Mouse (Mus musculus) liver (tissue): ENCODE measurements around the gene Stpg1.

Source experiments
- DNase-seq: peaks from one replicate; pipeline ENCODE4 v3.0.0-alpha.2; 2020; ENCODE audit warnings: mixed read lengths

The Stpg1 gene

GRCm38 (mm10) chr4:135565400-135565799 is 70.8 kb downstream of the Stpg1 start:
- DNase-seq, result no peak

- DNase-seq, result no peak
Observed at GRCm38 (mm10) chr4:135567042-135567441, 72.5 kb downstream of the Stpg1 start.

- DNase-seq, result no peak
Observed at GRCm38 (mm10) chr4:135567484-135567883, 72.9 kb downstream of the Stpg1 start.

DNA sequence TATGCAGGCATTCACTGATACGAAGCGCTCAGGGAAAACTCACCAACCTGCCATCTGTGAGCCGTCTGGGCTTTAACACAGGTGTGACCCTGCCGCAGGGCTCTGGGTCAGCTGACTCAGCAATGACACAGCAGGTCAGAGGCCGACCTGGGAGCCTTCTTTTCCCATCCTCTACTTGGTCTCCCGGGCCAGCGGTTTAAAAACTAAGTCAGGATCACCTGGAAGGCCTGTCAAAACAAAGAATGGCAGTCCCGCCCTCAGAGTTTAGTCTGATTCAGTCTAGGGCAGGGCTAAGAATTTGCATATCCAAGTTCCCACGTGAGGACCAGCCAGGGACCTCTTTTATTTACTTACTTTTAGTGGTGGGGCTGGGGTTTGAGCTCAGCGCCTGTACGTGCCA is 74.6 kb downstream of the Stpg1 start:
- no peak for DNase-seq

DNA sequence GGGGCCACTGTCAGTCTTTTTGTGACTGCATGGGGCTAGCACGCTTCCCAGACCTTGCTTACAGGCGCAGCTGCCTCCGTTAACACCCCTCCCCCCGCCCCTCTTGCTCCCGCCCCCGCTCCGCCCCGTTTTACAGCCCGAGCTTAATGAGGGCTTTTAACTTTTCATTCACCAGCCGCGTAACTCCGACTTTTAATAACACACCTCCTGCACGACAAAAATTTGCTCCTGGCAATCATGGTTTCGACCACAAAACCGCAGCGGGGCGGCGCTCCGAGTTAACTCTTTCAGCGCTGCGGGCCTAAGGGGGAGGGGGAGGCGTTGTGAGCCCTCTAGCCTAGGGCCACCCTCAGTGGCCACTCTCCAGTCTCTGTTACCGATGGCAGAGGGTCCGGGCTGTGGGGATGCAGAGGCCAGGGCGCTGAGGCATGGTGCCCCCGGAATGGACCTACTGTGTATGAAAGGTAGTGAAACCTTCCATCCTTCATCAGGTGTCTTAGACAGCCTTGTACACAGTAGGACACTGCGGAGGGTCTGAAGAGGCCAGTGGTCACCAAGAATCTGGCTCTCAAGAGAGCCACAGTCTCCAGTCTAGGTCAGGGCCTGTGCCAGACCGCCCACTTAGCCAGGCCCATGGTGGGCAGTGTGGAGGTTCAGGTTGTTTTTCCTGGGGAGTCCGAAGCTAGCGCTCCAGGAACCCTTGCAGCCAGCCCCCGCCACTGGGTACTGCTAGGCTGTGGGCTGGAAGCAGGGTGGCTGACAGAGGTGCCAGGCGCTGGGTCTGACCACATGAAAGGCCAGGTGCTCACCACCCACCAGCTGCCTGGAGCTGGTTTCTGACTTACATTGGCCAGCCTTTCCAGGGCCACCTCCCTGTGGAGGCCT is 75.8 kb downstream of the Stpg1 start:
- DNase-seq, result peak; percentile 52

- no peak for DNase-seq
Observed at GRCm38 (mm10) chr4:135571037-135571550, 76.5 kb downstream of the Stpg1 start.

DNA sequence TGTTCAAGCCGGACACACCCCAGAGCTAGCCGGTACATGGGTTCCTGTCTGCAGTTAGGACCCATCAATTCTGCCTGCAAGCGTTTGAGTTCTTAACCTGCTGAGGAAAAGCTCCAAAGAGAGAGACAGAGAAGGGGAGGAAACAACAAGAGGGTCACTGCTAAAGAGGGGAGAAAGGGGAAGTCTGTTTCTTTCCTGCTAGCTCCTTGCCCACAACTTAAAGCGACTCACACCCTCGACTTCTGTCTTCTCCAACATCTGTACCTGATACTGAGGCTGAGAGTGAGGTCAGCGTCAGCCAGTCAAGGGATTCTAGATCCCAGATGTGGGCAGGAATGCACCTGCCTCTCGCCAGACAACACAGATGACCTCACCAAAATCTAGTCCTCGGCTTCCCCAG is 77.7 kb downstream of the Stpg1 start:
- no peak for DNase-seq

- DNase-seq, result peak; percentile 33
Observed at GRCm38 (mm10) chr4:135573251-135573808, 78.7 kb downstream of the Stpg1 start, which contains the start of gene Grhl3. TSS of gene Grhl3 (minus strand) at chr4:135573630.

DNA sequence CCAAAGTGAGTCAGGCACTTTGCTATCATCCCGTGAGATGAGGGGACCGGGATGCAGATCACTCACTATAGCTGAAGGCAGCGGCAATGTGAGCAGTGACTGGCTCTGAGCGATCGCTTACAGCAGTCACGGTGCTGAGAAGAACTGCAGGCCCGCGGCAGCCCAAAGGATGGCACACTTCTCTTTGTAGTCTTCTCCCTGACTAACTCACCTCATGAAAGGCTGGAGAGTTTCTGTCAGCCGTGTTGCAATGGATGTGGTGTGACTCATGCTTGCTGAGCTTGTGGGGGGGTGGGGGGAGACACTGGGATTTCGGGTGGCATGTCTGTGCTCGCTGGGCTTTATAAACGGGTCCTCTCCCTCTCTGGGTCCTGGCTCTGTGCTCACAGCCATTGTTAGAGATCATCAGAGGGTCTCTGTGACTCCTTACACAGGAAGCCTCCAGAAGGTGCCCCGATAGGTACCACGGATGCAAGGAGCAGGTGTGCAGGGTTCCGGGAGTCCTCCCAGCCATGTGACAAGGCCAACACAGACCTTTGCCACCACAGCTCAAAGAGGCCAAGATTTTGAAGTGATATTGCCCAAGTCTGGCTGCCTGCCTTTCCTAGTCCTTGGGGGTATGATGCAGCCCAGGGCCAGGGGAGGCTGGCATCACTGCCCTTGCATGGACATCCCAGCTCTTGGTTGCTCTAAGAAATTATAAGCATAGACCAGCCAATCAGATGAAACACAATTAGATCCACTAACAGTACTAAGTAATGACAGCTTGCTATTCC is 81.0 kb downstream of the Stpg1 start:
- DNase-seq, result no peak

DNA sequence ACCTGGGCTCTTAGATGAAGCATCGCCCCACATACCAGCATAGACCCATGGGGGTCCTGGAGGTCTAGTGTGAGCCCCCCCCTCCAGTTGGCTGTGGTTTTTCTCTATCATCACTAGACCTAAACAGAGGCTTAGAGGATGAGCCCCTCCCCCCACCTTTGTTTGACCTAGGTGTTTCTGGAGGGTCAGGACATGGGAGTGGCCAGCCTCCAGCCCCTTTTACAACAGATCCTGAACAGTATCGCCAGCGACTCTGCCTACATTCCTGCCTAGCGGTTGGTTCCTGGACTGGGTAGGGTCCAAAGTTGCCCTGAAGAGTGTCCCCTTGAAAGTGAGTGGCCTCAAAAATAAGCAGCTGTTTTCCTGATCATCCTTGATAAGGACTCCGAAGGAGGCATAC is 83.9 kb downstream of the Stpg1 start:
- DNase-seq, result no peak

DNA sequence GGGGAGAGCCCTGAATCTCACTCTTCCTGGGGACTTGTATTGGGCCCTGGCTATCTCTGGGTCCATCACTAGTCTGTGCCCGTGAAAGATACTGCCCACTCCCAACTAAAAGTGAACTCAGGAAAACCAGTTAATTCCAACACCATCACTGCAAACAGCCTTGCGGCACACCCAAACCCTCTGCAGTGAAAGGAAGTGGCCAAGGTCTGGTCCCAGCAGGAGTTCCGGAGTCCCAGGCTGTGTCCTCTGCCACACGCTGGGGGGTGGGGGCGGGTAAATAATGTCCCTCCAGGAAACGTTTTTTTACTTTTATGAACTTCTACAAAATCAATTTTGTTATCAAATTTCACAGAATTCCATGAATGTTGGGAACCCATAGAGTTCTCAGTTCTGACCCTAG is 85.1 kb downstream of the Stpg1 start:
- DNase-seq, result no peak

GRCm38 (mm10) chr4:135581222-135581910 is 86.8 kb downstream of the Stpg1 start:
- DNase-seq, result no peak

- DNase-seq, result no peak
Observed at GRCm38 (mm10) chr4:135584838-135585237, 90.2 kb downstream of the Stpg1 start.
